Mouse (Mus musculus) heart, postnatal 10 days (tissue): ENCODE results near the gene Clcnkb. TPM values are rescaled to one million over a fixed set of nuclear protein-coding genes. Genes with fewer than 3 reads are reported as not detected.

Source experiments
- DNase-seq, 2 experiments: peaks; one replicate each; pipeline ENCODE4 v3.0.0; 2021
- intact Hi-C: fragments of 180-260 bp; cut with DNase I; formaldehyde crosslinking; loops from one replicate; pipeline ENCODE4 v1.15.1; 2025
- total RNA-seq, 2 experiments: library from RNA; stranded (reverse); gene quantifications; 2 replicates each; pipeline ENCODE4 v1.2.3; 2021

The Clcnkb gene
- 1 to 10 TPM in 1 of 2 experiments, under 1 TPM in 1; 0.91 to 1.2 TPM for total RNA-seq

DNA sequence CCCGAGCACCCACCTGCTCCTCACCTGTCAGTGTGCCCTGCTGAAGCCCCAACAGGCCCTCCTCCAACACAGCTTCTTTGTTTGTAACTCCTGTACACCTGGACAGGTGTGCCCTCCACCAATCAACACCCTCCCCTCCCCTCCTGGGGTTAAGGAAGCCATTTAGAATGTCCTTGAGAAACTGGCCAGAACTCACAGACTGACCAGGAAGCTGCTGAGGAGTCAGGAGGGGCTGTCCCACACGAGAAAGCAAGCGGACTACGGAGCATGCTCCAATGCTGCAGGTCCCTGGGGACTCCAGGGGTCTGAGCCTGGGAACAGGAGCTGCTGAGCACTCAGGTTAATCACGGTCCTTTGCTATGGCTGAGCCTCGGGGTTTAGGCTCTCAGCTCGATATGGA is at the start of gene Clcnkb:
Gene Clcnkb, minus strand, starts transcription at position 91 of the 400 bp plus-strand sequence.
- no peak for DNase-seq
- intact Hi-C loops = no loop called here

DNA sequence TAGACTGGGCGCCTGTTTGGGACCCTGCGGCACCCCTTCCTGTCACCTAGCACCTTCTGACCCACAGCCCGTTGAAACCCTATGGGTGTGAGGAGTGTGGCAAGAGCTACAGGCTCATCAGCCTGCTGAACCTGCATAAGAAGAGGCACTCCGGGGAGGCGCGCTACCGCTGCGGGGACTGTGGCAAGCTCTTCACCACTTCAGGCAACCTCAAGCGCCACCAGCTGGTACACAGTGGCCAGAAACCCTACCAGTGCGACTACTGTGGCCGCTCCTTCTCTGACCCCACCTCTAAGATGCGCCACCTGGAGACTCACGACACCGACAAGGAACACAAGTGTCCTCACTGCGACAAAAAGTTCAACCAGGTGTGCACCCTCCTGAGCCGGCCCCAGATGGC is 48.9 kb upstream of the Clcnkb start:
- intact Hi-C loops = no loop called here
- no peak for DNase-seq

DNA sequence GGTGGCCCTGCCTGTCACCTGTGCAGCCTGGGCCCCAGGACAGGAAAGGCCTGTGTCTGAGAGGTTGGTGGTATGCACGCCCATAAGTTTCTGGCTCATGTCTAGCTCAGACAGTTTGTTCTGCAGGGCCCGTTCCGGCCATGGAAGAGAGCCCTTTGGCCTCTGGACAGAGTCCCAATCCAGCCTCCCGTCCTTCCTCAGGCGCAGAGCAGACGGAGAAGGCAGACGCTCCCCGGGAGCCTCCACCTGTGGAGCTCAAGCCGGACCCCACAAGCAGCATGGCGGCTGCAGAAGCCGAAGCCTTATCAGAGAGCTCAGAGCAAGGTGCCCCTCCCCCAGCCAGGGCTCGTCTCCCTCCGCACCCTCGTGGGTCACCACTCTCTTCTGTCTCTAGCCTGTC is 47.7 kb upstream of the Clcnkb start:
- DNase-seq = no peak
- intact Hi-C loops = no loop called here

DNA sequence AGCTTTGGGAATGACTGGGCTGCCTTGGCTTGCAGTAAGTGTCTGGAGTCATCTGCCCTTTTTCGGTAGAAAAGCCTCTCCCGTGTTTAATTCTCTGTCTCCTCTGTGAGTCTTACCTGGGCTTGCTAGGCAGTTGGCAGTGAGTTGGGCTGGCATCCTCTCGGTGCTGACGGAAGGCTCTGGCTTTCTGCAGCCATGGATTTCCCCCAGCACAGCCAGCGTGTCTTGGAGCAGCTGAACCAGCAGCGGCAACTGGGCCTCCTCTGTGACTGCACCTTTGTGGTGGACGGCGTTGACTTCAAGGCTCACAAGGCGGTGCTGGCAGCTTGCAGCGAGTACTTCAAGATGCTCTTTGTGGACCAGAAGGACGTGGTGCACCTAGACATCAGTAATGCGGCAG is 45.8 kb upstream of the Clcnkb start:
- DNase-seq = no peak
- intact Hi-C loops = no loop called here

DNA sequence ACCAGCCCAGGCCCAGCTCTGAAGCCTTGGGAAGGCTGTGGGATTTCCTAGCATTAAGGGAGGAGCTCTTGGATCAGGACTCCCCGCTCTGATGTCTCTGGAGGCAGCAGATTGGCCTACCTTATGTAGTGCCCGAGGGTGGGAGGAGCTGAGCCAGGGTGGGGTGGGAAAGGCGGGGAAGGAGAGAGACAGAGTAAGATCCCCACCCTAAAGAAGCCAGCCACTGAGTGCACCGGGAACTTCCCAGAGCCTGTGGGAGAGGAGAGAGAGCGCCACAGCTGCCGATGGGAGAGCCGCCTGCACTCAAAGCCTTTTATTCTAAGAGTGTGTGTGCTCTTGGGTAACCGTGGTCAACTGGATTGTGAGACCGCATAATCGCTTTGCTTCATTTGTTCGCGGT is 45.3 kb upstream of the Clcnkb start:
- intact Hi-C loops = no loop called here
- DNase-seq = no peak

DNA sequence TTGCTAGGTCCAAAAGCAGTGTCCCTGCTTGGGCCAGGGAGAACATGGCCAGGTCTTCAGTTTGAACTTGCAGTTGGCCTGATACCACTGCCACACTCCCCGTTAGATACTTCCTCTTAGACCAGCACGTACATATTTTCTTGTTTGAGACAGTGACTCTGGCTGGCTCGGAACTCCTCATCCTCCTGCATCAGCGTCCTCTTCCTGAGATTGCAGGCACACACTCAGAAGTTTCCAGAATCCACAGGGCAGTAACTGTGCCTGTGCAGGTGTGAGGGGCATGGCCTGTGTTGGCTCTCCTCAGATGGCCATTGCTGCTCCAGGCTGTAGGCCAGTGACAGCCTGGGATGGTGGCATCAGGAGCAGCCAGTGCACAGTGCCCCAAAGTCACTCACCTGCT is 44.7 kb upstream of the Clcnkb start:
- intact Hi-C loops = no loop called here
- no peak for DNase-seq

DNA sequence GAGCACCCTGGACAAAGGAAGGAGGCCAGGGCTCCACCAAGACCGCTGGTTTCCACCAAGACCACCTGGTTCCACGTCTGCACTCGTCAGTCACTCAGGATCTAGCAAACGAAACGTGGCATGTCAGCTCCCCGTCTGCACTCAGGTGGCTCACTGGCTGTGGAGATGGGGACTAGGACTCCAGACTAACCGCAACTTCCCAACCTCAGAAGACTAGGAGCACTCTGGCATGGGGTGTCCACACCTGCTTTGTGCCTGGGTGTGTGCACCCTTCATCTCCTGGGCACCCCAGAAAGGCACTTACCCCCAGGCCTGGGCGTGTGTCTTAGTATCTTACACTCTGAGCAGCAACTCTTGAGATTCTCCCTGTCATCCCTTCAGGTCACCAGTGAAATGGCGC is 44.0 kb upstream of the Clcnkb start:
- intact Hi-C loops = no loop called here
- no peak for DNase-seq

DNA sequence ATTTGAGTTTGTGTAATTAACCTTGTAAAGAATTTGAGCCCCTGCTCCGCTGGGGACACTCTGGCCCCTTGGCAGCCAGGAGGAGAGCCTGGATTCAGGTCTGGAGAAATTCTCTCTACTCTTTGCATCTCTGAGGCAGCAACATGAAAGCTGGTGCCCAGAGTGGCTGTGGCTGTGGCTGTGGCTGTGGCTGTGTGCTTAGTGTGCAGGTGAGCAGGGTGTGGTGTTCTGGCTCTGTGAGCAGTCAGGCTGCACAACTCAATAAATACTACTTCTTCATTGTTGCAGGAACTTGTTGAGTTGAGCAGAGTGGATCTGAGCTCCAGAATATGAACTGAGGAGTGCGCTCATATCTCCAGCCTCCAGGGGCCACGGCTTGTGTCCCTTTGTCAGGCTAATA is 43.1 kb upstream of the Clcnkb start:
- DNase-seq = no peak
- intact Hi-C loops = no loop called here

DNA sequence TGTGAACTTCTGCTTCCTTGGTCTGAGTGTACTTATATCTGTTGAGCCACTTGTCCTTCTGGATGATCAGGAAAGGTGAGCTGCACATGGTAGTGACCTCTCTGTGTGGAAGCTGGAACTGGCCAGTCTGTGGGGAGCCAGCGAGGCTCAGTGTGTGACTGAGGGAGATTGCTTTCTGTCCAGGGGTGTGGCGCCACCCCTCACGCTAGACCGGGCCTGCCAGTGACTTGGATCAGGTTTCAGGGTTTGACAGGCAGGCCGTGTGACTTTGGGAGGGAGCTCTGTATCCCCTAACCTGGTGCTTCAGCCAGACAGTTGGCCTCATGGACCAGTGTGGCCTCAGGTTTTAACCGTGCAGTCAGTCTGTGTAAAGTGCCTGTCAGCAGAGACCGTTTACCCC is 42.4 kb upstream of the Clcnkb start:
- peak; percentile 51 to 60 for DNase-seq

DNA sequence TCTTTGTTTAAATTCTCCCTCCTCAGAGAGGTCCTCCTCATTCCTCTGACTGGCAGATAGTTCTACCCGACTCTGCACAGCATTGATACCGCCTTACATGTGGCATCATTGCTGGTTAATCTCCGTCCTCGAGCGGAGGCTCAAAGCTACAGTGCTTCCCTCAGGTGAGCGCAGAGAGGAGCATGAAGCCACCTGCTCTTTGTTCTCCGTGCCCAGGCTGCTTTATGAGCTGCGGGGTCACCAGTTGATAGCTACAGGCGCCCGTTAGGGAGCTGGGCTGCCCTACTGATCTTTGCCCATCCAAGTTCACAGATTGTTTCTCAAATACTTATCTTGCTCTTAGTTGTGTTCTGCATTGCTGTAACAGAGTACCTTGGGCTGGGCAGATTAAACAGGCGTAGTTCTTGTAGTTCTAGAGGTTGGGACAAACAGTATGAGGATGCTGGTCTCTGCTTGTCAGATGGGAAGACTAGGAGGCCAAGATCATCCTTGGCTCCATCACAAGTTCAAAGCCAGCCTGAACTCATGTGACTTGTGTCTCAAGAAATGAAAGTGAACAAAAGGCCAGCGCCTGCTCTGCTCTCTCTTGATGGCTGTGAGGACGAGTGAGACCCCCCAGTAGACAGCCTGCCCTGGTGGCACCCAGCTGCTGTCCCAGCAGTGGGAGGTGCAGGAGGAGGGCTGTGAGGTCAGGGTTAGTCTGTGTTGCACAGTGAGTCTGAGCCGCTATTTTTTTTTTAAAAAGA is 40.6 kb upstream of the Clcnkb start:
- intact Hi-C loops = no loop called here
- no peak for DNase-seq

More for the DNA sequence above, 42.4 kb upstream of the Clcnkb start:
- intact Hi-C loops = no loop called here

DNA sequence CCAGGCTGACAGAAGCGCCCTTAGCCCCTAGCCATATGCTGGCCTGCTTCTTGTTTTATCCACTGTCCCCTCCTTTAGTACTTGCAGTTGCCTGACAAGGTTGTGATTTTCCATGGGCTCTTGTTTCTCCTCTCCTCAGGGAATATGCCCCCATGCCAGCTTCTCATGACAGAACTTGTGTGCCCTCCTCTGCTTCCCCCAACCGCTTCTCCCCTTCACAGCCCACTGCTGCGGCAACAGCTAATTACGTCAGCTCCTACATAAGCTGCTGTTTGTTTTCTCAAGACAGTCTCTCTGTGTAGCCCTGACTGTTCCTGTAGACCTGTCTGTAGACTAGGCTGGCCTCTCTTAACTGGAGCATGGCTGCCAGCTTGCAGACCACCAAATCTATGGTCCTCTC is 39.7 kb upstream of the Clcnkb start:
- DNase-seq = no peak
- intact Hi-C loops = no loop called here

DNA sequence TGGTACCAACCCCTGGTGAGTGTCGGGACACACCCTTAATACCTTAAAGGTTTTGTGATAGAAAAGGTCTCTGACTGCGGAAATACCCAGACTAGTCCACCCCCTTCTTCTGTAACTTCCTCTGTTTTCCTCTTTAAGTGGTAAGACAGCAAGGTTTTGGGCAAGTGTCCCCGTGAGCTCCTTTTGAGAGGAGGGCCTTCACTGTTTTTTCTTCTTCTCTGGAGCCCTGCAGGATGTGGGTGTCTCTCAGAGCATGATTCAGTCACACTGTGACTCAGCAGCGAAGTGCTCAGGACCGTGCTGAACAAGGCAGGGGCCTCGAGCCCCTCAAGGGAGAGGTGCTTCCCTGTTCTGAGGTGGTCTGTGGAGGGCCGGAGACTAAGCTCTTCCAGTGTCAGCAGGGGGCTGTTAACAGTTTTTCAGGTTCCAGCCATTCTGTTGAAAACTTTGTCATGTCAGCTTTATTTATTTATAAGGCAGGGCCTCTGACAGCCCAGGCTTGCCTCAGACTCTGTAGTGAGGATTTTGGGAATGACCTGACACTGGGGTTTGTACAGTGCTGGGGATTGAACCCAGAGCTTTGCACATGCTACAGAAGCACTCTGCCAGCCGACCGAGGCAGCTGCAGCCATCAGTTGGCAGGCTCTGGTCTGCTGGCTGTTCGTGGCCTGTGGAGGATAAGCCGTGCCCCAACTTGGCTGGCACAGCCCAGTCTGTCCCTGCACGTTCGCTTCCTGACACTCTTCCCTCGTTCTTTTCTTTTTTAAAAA is 39.0 kb upstream of the Clcnkb start:
- intact Hi-C loops = no loop called here

DNA sequence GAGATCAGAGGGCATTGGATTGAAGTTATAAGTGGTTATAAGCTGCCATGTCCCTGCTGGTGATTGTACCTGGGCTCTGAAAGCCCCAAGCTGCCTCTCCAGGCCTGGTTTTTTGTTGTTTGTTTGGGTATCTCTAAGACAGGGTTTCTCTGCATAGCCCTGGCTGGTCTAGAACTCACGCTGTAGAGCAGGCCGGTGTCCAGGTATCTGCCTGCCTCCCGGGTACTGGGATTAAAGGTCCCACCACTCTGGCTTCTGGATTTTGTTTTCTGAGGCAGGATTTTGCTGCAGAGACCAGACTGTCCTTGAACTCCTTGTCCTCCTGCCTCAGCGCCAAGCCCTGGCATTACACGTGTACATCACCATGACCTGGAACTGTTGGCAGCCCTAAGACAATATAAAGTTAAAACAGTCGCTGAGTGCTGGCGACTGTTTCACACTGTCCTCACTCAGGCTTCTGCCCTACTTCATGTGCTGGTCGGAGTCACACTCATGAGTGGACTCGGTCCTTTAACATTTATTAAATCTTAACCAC is 36.2 kb upstream of the Clcnkb start:
- intact Hi-C loops = loop anchor here (1.0 kb wide), 1 partner anchor 32 kb away; no protein-coding TSS in a partner anchor
- no peak for DNase-seq

More for the DNA sequence above, 39.0 kb upstream of the Clcnkb start:
- no peak for DNase-seq

DNA sequence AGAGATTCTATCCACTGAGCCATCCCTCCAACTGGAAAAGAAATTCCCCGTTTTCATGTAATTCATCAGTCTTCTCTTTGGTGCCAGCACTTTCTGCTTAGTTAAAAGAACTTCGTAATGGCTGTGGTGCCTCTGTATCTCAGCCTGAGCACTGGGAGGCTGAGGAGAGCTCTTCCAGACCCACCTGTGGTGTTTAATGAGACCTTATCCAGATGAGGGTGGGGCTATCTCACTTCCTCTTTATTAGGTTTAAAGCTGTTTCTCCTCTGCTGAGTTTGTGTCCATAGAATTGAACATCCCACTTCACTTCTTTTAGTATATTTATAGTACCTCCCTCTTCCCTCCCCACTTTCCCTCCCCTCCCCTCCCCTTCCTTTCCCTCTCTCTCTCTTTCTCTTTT is 35.4 kb upstream of the Clcnkb start:
- no peak for DNase-seq
- intact Hi-C loops = loop anchor here (1.0 kb wide), 1 partner anchor 33 kb away; no protein-coding TSS in a partner anchor

DNA sequence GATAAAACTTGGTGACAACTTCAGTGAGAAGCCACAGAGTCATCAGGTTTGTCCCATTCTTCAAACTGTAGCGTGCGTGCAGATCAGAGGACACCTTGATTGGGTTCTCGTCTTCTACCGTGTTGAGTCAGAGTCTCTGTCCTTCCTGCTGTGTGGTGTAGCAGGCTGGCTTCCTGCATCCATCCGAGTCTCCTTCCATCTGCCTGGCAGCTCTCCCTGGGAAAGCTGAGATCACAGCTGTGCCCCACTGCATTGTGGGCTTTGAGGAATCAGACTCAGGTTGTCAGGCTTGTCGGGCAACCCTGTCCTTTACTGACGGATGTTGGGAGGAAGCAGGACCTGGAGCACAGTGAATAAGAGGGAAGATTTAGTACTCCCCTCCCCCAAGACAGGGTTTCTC is 30.4 kb upstream of the Clcnkb start:
- intact Hi-C loops = no loop called here

DNA sequence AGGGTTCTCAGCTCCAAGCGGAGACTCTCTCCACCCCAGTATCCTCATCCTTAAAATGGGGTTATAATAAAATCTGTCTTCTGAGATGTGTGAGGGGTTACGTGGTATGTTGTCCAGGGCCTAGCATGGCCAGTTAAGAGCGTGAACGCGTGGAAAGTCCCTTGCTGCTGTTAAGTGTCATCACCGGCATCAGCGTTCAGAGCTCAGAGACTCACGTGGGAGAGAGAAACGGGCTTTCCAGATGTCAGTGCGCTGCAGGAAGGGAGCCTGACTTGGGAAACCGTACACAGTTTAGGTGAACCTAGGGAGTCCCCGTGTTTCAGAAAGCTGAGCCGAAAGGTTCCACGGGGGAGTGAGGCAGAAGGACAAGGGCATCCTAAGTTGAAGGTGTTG is 29.5 kb upstream of the Clcnkb start:
- intact Hi-C loops = no loop called here
- no peak for DNase-seq

More for the DNA sequence above, 30.4 kb upstream of the Clcnkb start:
- no peak for DNase-seq

DNA sequence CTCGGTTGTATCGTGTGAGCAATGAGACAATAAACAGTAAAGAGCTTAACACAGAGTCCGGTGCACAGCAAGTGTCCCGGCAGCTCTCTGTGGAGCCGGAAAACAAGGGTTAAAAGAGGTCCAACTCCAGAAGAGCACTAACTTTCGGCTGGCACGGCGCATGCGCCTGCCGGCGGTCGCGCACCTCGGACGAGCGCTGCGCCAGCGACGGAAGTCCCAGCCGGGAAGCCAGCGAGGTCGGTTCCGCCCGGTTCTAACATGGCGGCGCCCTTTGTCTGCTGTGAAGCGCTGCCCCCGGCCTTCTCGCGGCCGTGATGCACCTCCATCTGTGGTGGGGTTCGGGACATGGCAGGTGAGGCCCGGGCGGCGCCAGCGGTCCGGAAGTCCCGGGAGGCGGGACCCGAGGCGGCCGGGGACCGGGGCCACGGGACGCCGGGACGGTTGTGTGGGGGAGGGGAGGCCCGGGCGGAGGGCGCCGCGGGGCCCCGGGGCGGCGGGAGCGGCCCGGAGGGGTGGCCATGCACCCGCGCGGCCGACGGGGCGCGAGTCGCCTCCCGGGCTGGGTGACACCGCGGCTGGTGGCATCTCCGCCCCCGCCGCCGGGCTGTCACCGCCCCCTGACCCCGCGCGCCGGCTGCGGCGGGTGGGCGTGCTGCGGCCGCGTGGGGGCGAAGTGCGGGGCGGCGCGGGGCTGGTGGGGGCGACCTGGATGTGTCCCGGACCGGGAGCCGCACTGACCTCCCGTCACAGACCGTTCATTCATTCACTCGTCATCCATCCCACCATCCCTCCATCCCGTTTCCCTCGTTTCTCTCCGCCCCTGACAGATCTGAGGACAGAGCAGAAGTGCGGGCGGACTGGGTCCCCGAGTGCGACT is 28.9 kb upstream of the Clcnkb start, which contains the start of gene Zbtb17:
Gene Zbtb17, plus strand, starts transcription at position 204 of the 877 bp plus-strand sequence.
- peak; percentile 92 to 94 for DNase-seq
- intact Hi-C loops = no loop called here

DNA sequence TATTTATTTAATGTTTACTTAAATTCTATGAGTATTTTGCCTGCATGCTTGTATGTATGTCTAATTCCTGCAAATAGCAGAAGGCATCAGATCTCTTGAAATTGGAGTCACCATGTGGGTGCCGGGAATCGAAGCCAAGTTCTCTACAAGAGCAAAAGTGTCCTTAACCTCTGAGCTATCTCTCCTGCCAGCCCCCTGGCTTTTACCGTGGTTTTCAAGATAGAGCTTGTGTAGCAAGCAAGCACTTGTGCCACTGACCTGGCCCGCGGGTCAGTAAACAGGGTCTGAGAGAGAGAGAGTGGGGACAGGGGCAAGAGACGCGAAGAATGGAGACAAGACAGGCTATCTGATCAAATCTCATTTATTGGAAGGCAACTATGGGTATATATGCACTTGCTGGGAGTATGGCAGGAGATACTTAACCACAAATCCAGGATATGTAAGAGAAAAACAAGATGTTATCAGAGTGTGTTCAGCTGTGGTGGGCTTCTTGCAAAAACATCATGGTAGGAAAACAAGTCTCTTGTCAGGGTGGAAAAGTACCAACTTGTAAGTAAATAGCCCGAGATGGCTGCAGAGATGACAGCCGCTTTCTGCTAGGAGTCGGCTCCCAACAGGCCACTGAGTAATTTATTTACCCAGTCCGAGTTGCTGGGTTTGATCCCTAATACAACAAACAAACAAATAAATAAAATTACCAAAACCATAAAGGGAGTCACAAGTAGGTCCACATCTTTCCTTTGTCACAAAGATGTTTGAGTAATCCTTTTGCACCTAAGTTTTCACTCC is 28.0 kb upstream of the Clcnkb start:
- intact Hi-C loops = no loop called here
- no peak for DNase-seq

DNA sequence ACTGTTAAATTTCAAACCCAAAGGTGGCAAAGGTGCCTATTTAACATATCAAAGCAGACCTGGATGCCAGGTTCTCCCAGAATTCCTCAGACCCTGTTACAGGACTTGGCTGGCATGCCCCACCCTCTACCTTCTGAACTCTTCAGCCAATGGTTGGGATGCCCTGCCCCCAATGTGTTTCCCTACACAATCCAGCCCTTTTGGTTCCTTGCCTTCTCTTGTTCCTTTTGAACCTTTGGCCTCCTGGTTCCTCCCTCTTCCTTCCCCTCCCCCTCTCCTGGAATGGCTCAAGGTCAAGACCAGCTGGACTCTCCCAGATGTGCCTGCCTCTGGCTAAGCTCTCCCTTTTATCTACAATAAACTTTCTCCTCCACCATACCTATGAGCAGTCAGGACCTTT is 25.1 kb upstream of the Clcnkb start:
- intact Hi-C loops = no loop called here
- DNase-seq = no peak
